Mouse (Mus musculus) cerebellum, adult 11-12 months (tissue): ENCODE measurements around the gene Pcsk5.

Experiments
- DNase-seq: peaks from one replicate; pipeline ENCODE4 v3.0.0; 2022

Gene Pcsk5

GRCm38 (mm10) chr19:17386424-17386823, 451.0 kb downstream of the Pcsk5 start:
- DNase-seq, result no peak

GRCm38 (mm10) chr19:17385426-17385825, 452.0 kb downstream of the Pcsk5 start:
- DNase-seq, result no peak

- no peak for DNase-seq
Observed at GRCm38 (mm10) chr19:17385022-17385421, 452.4 kb downstream of the Pcsk5 start.

- DNase-seq, result no peak
Observed at GRCm38 (mm10) chr19:17382807-17383397, 454.5 kb downstream of the Pcsk5 start.
